Mouse (Mus musculus): ENCODE results near the gene Mkrn3. TPM values are rescaled to one million over a fixed set of nuclear protein-coding genes. Genes with fewer than 3 reads are reported as not detected.

Gene Mkrn3
- not detected for polyA plus RNA-seq (2017; shearing (Covaris generic))

DNA sequence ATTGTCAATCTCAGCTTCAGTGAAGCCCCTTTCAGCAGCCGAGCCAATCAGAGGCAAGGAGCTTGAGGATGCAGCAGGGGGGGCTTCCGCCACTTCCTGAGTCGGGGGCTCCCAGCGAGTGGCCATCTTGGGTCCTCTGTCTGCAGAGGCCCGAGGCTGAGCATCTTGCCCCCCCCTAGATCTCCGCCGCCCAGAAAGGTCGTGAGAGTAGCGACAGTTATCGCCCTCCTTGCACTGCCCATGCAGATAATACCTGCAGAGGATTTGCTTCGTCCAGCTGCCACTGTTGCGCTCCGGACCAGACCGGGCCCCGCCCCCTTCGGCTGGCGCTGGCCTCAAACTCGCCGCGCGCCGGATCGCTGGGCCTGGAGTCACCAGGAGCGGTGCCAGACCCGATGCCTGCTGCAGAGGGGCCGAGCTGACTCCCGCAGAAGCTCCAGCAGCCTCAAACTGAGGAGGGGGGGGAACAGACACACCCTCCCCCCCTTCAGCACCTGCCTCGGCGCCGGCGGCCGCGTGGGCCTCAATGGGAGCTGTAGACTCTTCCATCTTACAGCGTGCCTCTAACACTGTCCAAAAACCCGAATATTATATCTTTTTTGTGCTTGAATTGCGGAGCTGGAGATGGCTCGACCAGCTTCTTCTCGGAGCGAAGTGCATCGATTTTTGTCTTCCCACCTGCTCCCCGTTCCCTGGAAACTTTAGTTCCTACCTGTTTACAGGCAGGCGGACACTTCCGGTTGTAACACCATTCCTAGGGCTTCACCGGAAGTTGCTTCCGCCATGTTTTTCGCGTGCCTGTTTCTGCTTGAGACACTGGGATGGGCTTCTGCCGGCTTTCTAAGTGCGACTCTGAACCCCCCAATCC is at the start of gene Mkrn3:
TSS of gene Mkrn3 (minus strand) at position 647 of the 868 bp plus-strand sequence.
- no peak for ATAC-seq

DNA sequence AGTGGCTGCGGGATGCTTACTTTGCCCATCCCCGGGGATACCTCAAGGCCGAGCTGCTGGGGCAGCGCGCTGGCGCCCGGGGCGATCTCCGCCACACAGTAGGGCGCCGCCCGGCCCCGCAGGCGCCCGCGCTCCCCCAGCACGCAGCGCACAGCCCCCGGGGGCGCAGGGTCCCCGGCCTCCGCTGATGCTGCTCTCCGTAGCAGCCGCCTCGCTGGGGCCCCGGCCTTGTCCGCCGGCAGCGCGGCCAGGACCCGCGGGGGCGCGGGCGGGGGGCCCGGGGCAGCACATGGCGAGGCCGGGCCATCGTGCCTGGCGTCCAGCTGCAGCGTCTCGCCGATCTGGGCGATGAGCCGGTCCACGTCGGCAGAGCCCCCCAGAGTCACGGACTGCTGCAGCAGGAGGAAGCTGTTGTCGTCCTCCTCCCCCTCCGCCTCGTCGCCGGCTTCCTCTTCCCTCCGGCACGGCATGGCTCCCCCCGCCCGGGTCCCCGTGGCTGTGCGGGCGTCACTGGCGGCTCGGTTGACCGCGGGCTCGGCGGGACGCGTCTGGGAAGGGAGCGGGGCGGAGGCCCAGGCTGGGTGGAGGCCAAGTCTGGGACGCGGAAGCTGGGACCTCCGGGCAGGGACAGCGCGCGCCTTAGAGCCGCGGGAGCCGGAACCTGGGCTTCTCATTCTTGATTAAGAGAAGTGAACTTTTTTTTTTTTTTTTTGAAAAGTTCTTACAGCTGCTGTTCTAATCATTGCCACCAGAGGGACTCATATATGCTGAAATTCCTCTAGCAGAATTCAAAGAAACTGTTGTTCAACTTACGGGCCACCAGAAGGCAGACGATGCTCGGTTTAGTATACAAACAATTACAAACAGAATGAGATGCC is 44.2 kb upstream of the Mkrn3 start, which contains the start of gene Peg12:
TSS of gene Peg12 (minus strand) at position 633 of the 878 bp plus-strand sequence.
- no peak for ATAC-seq

DNA sequence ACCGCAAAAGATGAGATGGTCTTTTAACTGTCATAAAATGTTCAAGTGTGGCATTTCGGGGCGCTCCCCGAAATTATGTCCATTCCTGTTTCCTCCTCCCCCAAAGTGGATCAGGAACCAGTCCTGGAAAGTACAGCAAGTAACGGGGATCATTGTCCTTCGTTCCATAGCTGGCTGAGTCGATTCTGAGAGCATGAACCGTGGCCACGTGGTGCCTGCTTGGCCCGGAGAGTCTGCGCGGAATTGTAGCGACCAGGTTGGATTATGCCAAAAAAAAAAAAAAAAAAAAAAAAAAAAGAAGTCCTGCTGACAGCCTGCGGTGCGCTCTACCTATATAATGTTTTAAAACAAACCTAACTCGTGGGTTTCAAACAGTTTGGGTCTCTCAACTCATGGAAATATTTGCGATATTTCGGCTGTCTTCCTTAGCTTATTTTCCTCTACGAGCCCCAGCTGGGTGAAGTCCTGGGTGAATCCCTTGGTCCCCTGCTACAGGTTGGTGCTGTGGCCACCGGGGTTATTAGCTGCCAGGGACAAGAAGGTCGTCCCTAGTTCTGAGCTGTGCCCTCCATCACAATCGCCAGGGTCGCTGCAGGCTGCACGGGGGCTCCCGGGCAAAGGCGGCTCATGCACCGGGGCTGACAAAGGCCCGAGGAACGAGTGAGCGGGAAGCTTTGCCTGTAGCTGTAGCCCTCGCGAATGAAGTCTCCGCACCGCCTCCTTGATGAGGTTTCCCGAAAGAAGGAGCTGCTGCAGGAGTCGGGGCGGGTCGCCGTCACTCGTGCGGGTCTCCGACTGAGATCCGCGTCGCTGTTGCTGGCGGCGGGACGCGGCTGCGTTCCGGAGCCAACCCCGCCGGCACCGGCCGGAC is 43.3 kb upstream of the Mkrn3 start:
- no peak for ATAC-seq

DNA sequence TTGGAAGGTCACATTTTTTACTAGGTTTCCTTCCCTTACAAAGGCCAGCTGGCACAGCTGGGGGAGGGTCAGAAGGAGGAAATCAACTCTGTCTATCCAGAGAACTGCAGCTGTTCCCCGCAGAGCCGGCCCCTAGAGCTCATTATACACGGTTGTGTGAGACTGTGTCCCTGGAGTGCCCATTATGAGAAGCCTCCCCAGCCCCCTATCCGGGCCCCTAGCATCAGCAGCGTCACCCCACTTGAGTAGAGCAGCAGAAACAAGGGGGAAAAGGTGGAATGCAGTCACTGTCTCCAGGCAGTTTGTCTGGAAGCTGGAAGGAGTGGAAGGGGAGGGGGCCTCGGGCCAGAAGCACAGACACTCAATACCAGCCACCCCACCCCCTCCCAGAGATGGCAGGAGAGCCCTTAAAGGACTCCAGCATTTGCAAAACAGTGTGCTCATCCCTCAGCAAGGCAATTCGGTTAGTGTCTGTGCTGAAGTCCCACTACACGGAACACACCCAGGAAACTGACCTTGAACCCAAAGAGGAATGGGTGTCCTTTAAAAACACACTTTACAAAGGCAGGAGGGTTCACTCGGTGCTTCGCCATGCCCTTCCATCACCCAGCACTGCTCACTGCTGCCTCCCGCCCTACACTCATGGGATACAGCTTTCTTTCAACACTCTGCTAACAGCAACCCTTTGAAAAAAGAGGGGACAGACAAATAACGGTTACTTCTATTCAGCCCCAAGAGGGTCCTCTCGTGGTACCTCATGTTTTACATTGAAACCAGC is 42.5 kb upstream of the Mkrn3 start:
- ATAC-seq: no peak

DNA sequence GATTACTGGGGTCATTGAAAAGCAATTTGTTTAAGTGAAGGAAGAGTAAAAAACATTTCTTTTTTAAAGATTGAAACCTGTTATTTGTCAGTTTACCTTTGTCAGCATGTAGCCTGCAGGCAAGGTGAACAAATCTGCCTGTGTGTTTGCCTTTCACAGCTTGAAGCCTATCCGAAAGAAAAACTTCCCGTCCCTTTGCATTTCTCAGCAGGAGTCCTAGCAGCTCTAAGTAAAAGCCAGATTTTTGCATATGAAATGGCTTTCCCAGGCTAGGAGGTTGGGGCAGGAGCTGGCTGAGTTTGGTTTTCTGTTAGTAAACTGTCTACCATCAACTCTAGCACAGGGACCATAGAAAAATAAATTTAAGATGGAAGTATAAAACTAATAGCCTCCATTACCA is 32.4 kb upstream of the Mkrn3 start:
- ATAC-seq: no peak

DNA sequence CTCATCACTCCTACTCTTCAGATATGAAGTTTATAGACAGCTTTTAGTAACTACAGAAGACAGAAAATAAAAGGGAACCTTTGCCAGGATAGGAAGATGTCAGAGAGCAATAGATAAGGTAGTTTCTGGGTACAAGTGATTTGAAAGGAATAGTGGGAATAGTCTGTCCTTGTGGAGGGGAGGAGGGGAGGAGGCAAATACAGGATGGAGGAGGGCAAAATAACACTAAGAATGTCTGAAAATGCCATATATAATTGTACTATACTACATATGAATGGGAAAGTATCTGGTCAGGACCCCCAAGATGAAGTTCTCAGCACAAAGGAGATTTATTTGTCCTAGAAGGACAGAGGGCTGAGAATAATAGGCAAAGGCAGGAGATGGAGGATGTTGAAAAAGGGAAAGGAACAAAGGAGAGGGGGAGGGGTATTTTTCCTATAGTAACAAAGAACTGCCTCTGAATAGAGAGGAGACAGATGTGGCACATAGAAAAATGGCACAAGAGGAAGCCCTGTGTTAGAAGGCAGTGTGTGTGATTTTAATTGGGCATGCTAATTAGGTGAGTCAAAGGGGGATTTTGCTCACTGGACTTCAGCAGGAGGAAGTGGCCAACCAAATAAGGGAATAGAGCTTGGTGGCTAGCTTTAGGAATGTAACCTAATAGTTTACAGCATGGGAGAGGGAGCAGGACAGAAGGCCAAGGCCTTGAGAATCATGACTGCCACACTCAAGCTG is 25.7 kb upstream of the Mkrn3 start:
- no peak for ATAC-seq

DNA sequence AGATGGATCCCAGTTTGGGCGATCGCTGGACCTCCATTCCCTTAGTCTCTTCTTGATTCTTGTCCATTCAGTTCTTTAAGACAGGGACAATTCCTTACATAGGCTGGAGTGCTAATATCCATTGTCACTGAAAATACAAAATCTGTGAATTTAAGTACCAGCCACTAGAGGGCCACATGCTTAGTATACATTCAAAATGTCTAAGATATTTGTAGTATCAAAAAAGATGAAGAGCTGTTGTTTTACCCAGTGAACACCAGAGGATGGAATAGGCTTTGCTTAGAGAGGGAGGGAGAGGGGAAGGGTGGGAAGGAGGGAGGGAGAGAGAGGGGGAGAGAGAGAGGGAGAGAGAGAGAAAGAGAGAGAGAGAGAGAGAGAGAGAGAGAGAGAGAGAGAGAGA is 16.5 kb upstream of the Mkrn3 start:
- ATAC-seq: no peak

DNA sequence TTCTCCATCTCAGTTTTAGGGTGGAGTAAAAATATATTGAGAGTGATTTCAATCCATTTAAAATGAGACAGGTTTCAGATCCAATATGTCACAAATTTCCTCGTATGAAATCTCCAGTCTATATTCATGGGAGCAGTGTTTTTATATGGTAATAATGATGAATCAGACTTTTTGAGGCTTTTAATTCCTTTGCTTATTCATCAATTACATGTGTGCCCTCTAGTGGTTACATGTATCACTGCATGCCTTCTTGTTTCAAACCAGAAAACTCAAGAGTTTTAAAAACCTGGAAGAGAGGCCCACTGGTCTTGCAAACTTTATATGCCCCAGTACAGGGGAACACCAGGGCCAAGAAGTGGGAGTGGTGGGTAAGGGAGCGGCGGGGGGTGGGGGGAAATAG is 13.3 kb upstream of the Mkrn3 start:
- ATAC-seq: no peak

DNA sequence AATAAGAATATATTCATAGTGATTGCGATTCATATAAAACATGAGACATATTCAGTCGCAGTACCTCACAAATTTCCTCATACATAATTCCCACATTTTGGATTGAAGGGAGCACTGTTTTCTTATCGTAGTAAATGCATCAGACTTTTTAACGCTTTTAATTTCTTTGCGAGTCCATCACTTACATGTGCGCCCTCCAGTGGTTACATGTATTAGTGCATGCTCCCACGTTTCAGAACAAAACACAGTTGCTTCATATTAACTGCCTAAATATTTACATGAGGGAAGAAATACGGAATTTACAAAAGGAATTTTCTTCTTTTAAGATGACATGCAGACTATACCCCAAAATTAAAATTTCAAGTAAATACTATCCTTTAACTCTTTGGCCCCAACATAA is 8.4 kb upstream of the Mkrn3 start:
- ATAC-seq: no peak

DNA sequence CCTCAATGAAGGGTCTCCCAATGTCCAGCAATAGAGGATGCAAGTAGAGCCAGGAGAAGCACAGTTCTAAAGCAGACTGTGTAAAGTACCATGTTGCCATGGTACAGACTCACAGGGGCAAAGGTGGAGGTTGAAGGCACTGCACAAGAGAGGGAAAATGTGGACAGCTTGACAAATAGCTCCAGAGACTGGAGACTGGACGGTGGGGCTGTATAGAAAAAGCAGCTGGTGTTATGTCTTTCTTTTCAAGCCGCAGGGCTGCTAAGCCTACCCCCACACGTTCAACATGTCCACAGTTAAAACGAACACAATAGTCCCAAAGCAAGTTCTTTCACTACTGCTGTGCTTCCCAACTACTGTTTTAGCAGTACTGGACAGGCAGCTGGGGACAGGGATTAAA is 3.3 kb upstream of the Mkrn3 start:
- ATAC-seq: no peak

DNA sequence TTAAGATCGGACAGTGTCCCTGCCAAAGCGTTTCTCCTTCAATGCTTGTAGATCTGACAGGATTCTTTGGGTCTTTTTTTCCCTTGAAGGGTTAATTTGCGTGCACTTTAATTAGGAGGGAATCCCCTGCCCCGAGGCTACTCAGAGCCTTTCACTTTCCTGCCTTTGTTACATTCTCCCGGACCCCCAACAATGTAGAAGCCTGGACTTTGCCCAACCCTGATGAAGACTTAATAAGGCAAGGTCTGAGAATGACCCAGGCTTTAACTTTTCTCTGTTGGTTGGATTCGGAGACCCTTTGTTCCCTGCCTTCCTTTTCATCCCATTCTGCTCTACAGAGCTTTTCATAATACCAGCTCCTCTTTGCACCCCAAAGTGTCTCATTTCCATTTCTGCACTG is 627 bp upstream of the Mkrn3 start:
- no peak for ATAC-seq

DNA sequence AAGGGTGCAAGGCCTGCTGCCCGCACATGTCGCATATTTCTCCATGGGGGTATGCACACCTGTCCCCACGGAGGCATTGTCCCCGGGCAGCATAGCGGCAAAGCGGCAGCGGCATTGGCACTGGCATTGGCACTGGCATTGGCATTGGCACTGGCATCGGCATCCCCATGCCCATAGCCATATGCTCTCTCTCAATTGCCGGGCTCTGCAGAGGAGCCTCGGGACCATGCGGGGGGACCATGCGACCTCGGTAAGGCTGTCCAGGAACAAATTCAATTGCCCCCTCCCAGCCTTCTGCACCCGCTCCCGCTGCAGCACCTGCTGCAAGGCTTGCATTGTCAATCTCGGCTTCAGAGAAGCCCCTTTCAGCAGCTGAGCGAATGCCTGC is 840 bp downstream of the Mkrn3 start:
- no peak for ATAC-seq

DNA sequence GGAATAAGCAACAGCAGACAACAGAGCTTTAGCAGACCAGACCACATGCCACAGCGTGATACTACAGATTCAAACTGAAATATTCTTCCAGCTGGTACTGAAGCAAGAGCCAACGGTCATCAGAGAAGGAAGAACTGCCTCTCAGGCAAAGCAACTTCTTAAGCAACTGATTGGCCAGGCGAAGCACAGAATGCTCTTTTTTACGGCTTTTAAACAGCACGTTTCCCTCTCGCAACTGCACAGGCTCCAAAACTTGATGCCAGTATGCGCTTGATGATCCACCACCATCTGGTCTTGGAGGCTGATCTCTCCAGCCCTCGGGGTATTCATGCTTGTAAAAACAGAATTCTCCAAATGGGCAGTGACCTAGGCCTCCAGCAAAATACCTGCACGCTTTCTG is 1.6 kb downstream of the Mkrn3 start:
- ATAC-seq: no peak

DNA sequence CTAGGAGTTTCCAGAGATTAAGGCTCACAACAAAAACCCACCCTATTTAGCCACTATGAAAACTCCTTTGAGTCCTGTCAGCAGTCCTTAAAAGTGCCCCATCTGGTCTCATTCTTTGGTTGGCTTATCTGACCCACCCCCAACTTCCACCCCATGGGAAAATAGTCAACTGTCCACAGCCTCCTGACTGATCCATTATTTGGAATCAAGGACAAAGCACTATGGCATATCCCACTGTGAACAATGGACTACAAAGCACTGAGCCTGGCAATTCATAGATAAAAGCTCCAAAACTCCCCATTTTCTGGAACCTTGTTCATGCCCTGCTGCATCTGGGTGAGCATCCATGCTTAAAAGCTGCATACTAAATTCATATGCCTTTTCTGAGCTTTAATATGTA is 3.8 kb downstream of the Mkrn3 start:
- ATAC-seq: no peak

DNA sequence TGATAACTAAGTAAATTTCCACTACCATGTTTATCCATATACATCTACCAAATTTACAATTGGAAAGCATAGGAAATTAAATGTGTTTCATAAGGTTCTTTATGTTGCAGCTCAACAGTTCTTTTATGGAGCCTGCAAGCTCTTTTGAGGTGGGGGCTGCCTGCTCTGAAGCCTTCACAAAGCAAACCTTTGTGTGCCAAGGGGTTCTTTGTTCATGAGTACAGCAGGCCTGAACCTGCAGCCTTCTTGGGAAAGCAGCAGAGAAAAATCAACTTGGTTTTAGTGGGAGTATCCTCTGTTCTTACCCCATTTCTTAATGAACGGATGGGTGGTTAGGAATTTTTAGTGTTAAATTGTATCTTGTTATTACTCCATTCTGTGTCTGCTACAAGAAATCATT is 4.7 kb downstream of the Mkrn3 start:
- ATAC-seq: no peak

DNA sequence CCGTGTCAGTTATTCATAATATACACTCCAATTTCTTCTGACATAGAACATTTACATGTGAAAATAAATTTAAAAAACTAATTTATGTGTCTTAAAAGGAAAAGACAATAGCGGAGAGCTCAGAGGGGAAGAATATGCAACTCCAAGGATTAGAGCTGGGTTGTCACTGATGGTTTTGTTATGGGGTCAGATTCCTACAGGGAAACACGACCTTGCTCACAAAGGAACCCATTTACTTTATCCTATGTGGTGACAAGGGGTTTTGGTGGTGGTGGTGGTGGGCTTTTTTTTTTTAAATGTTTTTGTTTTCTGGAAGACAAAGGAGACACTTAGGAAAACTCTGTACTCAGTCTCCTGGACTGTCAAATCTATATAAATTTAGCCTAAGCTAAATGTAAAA is 12.1 kb downstream of the Mkrn3 start:
- ATAC-seq: no peak

DNA sequence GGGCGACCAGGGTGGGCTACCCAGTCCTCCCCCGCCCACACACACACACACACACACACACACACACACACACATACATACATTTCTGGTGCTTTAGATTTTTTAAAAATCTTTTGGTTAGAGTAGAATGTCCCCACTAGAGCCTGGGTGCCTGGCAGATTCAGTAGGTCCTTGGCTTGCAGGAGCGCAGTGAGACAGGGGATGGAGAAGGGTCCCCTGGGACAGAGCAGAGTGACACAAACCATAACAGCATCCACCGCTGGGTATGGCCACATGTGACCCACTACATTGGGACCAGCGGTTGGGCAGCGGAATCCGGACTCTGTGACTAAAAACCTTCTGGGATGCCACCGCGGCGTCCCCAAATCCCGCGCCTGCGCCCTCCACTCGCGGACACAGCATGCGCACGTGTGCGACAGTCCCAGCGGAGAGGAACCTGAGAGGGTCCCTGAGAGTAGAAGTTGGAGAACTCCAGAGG is 13.3 kb downstream of the Mkrn3 start:
- ATAC-seq: no peak

DNA sequence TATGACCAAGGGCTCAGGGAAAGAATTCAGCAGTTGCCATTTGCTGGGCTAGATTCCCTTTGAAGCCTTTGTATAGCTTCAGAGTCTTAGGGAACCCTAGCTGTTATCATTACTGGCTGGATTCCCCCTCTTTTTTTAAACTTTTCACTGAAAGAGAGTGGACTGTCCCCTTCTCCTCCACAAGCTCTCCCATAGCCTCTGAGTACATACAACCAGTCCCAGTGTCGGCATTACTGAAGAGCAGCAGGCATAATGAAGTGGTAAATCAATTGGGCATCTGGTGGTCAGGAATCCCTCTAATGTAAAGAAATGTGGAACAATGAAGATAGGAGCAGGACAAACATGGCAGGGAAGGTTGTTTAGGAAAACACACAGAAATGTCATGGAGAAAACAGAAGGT is 27.7 kb downstream of the Mkrn3 start:
- no peak for ATAC-seq

DNA sequence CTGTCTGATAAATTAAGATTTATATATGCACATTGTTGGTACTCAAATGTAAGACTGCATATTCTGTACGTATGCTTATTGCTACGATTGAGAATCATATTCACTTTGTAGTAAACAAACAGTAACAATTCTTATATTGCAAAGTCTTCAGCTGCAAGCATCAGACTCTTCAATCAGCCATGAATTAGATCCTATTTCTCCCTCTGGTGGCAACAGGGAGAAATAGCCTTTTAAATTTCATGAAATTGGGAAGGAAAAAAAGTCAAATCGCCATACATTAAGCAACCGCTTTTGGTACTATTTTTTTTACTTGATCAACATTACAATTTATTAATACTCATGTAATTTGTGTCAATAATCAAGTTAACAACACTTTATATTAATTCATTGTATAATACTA is 31.6 kb downstream of the Mkrn3 start:
- no peak for ATAC-seq

DNA sequence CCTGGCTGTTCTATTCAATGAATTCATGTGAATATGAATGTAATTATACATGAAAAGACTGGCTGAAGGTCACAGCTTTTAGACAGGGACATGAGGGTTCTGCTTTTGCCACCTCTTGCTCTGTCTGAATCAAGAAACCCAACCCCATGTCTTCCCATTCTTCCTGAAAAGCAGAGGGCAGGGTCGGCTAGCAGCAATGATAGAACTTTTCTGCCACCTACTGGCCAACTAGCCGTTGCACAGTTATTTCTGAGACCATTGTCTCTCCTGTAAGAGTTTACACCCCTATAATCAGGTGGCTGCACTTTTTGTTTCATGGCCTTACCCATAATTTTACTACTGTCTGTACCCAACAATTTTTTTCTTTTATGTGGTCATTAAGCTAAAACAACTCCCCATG is 37.5 kb downstream of the Mkrn3 start:
- ATAC-seq: no peak

DNA sequence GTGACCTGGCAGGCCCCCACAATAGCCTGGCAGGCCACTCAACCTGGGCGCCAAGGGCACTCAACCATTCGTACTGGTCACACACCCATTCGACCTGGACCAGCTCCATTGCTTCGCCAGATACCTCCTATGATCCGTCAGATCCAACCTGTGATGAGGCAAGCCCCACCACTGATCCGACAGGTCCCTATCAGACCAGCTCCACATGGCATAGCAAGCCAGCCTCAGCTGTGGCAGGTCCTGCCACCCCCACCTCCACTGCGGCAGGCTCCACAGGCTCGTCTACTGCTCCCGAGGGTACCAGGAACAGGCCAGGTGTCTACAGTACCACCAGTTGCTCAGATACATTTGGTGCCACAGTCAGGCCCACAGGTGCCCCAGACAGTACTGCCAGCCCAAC is 41.4 kb downstream of the Mkrn3 start:
- ATAC-seq: no peak
